Mouse (Mus musculus) heart, postnatal 0 days (tissue): ENCODE measurements around the gene Hao1.

Source experiments
- CTCF ChIP-seq: IDR thresholded peaks from 2 replicates; pipeline ENCODE4 v1.5.1; 2016; ENCODE audit warnings: antibody characterized with exemption, control low read depth, low read depth
- EP300 ChIP-seq: IDR thresholded peaks from 2 replicates; pipeline ENCODE4 v1.6.1; 2016; ENCODE audit warnings: antibody characterized with exemption, low read depth

DNA sequence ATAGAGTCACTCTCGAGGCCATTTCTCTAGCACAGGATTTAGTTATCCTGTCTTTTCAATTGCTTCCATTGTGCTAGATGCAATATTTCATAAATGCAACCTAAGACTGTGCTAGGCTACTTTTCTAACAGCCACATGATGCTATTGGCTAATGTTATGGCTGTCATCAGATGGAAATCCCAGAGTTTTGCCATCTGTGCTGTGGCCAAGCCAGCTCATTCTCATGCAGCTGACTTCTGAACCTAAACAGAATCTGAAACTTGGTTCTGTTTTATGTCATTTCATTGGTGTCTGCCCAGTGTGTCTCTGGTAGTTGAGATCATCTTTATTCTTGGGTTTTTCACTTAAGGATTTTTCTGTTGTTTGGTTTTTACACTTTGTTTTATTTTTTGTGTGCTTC lies 103.2 kb downstream of the Hao1 start:
- no peak for TF ChIP-seq EP300
- TF ChIP-seq CTCF, result no peak
